Mouse (Mus musculus) thymus, postnatal 4 days (tissue): ENCODE data around the gene Fam20c.

Experiments used
- DNase-seq: peaks from one replicate; pipeline ENCODE4 v3.0.0; 2021

The Fam20c gene

GRCm38 (mm10) chr5:138820717-138821332 is 66.5 kb downstream of the Fam20c start:
- no peak for DNase-seq

GRCm38 (mm10) chr5:138825090-138825489 is 70.8 kb downstream of the Fam20c start:
- DNase-seq, result no peak

- no peak for DNase-seq
Observed at GRCm38 (mm10) chr5:138833406-138833805, 79.1 kb downstream of the Fam20c start.

GRCm38 (mm10) chr5:138834910-138835309 is 80.6 kb downstream of the Fam20c start:
- DNase-seq, result no peak

GRCm38 (mm10) chr5:138840981-138841380 is 86.7 kb downstream of the Fam20c start:
- no peak for DNase-seq

GRCm38 (mm10) chr5:138843168-138843824 is 89.0 kb downstream of the Fam20c start:
- DNase-seq, result no peak

- DNase-seq, result no peak
Observed at GRCm38 (mm10) chr5:138846506-138846905, 92.2 kb downstream of the Fam20c start.

GRCm38 (mm10) chr5:138848102-138848501 is 93.8 kb downstream of the Fam20c start:
- DNase-seq, result peak; percentile 88

GRCm38 (mm10) chr5:138849682-138850461 is 95.6 kb downstream of the Fam20c start:
- no peak for DNase-seq

GRCm38 (mm10) chr5:138850462-138850844 is 96.1 kb downstream of the Fam20c start:
- DNase-seq, result no peak

- no peak for DNase-seq
Observed at GRCm38 (mm10) chr5:138851296-138851780, 97.0 kb downstream of the Fam20c start.

GRCm38 (mm10) chr5:138852151-138852550 is 97.8 kb downstream of the Fam20c start:
- DNase-seq, result no peak

GRCm38 (mm10) chr5:138853349-138853748 is 99.0 kb downstream of the Fam20c start:
- no peak for DNase-seq

- DNase-seq, result peak; percentile 83
Observed at GRCm38 (mm10) chr5:138857010-138857617, 102.8 kb downstream of the Fam20c start.

GRCm38 (mm10) chr5:138857811-138858251 is 103.5 kb downstream of the Fam20c start:
- DNase-seq, result no peak
